Mouse (Mus musculus): Measurements from ENCODE around the gene Ppp1r1b.

- TF ChIP-seq EP300 (optimal IDR thresholded peaks at IDR 0.05) (no peak), CTCF (IDR thresholded peaks at IDR 0.05; ENCODE audit: low read depth) (no peak)
Observed at GRCm38 (mm10) chr11:98298484-98299205, 49.6 kb upstream of the Ppp1r1b start.
